Mouse (Mus musculus) layer of hippocampus, postnatal 25 days (tissue): ENCODE measurements around the gene Meaf6. TPM values are rescaled to one million over a fixed set of nuclear protein-coding genes. Genes with fewer than 3 reads are reported as not detected.

Experiments used
- total RNA-seq, 2 experiments: library from RNA; stranded (reverse); gene quantifications; 2 replicates each; pipeline ENCODE4 v1.2.3; 2021

Meaf6 gene
- total RNA-seq, 2 experiments from 2014 or later = 116 to 120 TPM

Other genes starting within 250 kb of the Meaf6 start
- gene Yrdc, start 234.5 kb upstream of the Meaf6 start, total RNA-seq = 10 to 100 TPM; 31.6 to 32.3 TPM
- gene 1110065P20Rik, start 233.9 kb upstream of the Meaf6 start, total RNA-seq = 100 to 1,000 TPM in 1 of 2 experiments, 10 to 100 TPM in 1; 88.5 to 105 TPM
- gene Maneal, start 223.0 kb upstream of the Meaf6 start, total RNA-seq = 10 to 100 TPM; 50.0 to 53.1 TPM
- 10 to 100 TPM; 25.8 to 30.6 TPM for gene Epha10, start 204.2 kb upstream of the Meaf6 start, total RNA-seq
- 10 to 100 TPM; 20.1 to 20.4 TPM for gene 9930104L06Rik, start 148.1 kb upstream of the Meaf6 start, total RNA-seq
- gene Cdca8, start 145.8 kb upstream of the Meaf6 start, total RNA-seq = 1 to 10 TPM; 2.2 to 2.6 TPM
- gene Rspo1, start 98.7 kb upstream of the Meaf6 start, total RNA-seq = 1 to 10 TPM; 7.4 to 7.9 TPM
- gene Gnl2, start 68.5 kb upstream of the Meaf6 start, total RNA-seq = 10 to 100 TPM; 54.3 to 66.8 TPM
- gene Dnali1, start 19.4 kb upstream of the Meaf6 start, total RNA-seq = under 1 TPM; 0.37 to 0.73 TPM
- gene Snip1, start 18.5 kb upstream of the Meaf6 start, total RNA-seq = 10 to 100 TPM; 13.8 to 16.3 TPM
- under 1 TPM; 0.71 to 0.99 TPM for gene Zc3h12a, start 42.7 kb downstream of the Meaf6 start, total RNA-seq